Mouse (Mus musculus): ENCODE results near the gene Rab5a.

The Rab5a gene

GRCm38 (mm10) chr17:53542536-53542935 is 63.5 kb downstream of the Rab5a start:
- DNase-seq (ENCODE audit: extremely low read depth, low read depth): no peak

GRCm38 (mm10) chr17:53543591-53544324 is 64.7 kb downstream of the Rab5a start:
- DNase-seq (ENCODE audit: extremely low read depth, low read depth): no peak

- no peak for DNase-seq (ENCODE audit: extremely low read depth, low read depth)
These were observed 72.6 kb downstream of the Rab5a start for GRCm38 (mm10) chr17:53551306-53552299.

- DNase-seq (ENCODE audit: extremely low read depth, low read depth): no peak
These were observed 75.1 kb downstream of the Rab5a start for GRCm38 (mm10) chr17:53554088-53554487.

GRCm38 (mm10) chr17:53554813-53555212 is 75.8 kb downstream of the Rab5a start:
- no peak for DNase-seq (ENCODE audit: extremely low read depth, low read depth)
